Mouse (Mus musculus): ENCODE results near the gene Ak5. TPM values are rescaled to one million over a fixed set of nuclear protein-coding genes. Genes with fewer than 3 reads are reported as not detected.
A peak's percentile ranks its signal among the peaks of the same experiment; 100 is the strongest.

Gene Ak5
- total RNA-seq, 2 experiments from 2014 or later: not detected

DNA sequence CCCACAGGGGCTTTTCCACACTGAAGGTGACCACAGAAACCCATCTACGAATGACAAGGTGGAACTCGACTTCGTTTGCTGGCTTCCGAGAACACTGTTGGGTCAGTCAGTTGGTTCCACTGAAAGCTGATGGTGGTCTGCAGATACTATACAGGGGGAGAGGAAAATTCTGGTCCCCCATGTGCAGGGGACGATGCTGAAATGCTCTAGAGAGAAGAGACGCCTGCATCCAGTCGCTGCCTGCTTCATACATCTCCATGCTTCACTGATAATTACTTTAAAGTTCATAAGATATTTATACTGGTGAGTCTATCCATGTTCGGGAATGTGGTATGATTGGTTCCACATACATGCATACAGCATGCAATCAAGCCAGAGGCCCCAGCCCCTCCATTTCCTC is 186.0 kb downstream of the Ak5 start:
- intact Hi-C loops (cut with DNase I): no loop called here
- DNase-seq (ENCODE audit: low spot score): no peak

DNA sequence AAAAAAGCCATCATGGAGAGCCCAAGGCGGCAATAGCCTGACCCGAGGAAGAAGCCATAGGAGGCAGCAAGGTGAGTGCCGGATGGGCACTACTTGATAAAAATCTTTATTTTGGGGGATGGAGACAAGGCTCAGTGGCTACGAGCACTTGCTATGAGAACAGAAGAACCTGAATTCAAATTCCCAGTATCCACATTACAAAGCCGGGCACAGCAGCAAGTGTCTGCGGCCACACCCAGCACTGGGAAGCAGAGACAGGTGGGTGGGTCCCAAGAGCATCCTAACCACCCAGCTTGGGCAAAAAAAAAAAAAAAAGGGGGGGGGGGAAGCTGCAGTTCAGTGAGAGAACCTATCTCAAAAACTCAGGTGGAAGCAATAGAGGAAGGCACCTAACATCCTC is 187.8 kb downstream of the Ak5 start:
- intact Hi-C loops (cut with DNase I): no loop called here
- DNase-seq (ENCODE audit: low spot score): no peak

GRCm38 (mm10) chr3:152478599-152479435 is 189.3 kb downstream of the Ak5 start:
- no peak for DNase-seq (ENCODE audit: low spot score)
- intact Hi-C loops (cut with DNase I): no loop called here

DNA sequence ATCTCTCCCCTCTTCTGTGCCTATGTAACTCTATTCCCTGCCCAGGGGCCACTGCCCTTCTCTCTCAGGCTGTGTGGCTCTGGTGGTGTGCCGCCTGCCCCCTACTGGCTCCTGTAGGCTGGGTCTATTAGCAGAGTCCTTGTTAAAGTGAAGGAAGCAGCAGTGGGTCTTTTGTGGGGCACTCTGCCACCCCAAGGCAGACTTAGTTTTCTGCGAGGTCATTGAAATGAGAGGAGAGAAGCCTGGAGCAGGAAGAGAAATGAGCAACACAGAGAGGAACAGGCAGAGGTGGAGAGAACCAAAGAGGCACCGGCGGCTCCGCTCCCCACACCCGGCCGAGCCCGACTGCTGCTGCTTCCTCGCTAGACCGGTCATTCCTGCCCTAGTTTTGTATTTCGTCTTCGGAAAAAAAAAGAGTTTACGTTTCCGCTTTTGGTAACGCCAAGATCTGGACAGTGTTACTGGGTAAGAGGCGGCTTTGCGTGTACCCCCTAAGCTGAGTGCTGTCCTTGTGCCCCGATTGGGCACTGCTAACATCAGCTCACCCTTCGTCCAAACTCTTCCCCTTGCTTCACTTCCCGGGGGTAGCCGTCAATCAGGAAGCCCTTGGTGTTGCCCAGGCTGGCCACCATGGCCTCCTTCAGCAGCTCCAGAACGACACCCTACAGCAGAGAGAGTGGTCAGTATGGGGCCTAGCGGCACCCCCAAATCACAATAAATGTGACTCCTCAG is 190.2 kb downstream of the Ak5 start:
- DNase-seq (ENCODE audit: low spot score): peak; percentile 42
- intact Hi-C loops (cut with DNase I): loop anchor here (2.0 kb wide), 2 partner anchors 83 to 271 kb away; partner anchors contain the start of gene Zzz3

- intact Hi-C loops (cut with DNase I): loop anchor here (2.0 kb wide), 2 partner anchors 81 to 273 kb away; partner anchors contain the start of gene Zzz3
- no peak for DNase-seq (ENCODE audit: low spot score)
These were observed 192.3 kb downstream of the Ak5 start for GRCm38 (mm10) chr3:152475894-152476293.

DNA sequence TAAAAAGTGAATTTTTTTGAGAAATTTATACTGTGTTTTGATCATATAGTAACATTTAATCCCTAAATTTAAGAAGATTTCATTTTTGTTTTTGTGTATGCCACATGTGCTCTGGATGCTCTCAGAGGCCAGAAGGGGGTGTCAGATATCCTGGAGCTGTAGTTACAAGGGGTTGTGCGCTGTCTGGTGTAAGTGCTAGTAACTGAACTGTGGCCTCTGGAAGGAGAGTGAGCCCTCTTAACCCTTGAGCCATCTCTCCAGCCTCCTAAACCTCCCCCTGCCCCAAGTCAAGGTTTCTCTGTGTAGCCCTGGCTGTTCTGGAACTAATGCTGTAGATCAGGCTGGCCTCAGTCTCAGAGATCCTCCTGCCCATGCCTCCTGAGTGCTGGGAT is 192.9 kb downstream of the Ak5 start:
- no peak for DNase-seq (ENCODE audit: low spot score)
- intact Hi-C loops (cut with DNase I): no loop called here

DNA sequence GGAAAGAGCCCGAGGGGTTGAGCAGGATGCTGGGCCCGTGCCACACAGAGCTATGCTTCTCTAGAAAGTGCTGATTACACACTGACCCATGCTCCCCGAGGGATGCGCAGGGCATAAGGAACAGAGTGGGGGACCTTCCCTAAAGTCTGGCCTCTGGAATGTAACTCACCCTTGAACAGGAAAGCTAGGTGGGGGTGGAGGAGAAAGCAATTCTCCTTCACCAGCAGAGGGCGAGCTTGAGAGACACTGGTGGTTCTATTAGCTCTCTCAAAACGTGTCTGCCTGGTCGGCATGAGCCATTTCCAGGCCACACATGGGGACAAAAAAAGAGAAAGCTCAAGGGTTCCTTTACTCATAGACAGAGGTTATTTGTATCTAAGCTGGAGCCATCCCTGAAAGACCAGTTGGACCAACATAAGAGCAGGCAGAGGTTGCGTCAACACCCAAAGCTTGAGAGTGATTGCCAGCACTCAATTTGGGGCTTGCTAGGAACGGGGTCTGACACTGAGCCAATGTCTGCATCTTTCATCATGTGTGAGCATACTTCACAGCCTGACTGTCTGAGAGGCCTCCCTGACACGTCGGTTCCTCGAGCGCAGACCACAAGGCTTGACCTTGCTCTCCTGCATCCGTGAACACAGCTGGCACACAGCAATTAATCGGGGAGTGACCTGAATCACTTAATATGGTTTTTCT is 193.4 kb downstream of the Ak5 start:
- intact Hi-C loops (cut with DNase I): no loop called here
- DNase-seq (ENCODE audit: low spot score): no peak

DNA sequence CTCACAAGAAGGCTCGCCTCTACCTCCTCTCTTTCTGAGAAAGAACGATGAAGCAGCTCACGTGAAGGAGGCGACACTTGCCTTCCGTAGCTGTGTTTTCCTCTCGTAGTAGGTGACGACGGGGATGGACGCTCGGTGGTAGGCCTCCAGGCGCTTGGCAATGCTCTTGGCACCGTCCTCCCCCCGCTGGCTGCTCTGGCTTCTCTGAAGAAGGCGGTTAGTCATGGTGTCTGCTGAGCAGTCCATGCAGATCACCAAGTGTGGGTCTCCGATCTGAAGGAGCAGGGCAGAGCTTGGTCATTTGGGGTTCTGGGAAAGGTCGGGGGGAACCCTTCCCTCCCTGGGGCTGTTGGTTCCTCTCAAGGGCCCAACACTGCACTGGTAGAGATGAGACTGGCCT is 195.5 kb downstream of the Ak5 start:
- intact Hi-C loops (cut with DNase I): no loop called here
- DNase-seq (ENCODE audit: low spot score): no peak

DNA sequence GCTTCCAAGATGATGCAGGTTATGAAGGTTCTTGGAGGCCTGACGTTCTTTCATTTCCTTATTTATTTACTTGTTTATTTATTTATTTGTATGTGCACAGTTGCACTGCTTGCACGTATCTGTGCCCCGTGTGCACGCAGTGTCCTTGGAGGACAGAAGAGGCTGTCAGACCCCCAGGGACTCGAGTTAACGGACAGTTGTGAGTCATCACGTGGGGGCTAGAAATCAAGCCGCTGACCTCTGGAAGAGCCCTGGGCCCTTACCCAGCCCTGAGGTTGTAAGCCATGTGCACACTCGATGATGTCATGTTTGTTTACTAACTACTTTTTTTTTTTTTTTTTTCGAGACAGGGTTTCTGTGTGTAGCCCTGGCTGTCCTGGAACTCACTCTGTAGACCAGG is 197.8 kb downstream of the Ak5 start:
- intact Hi-C loops (cut with DNase I): no loop called here
- DNase-seq (ENCODE audit: low spot score): no peak

GRCm38 (mm10) chr3:152469423-152470200 is 198.5 kb downstream of the Ak5 start:
- intact Hi-C loops (cut with DNase I): no loop called here

GRCm38 (mm10) chr3:152468569-152469041 is 199.6 kb downstream of the Ak5 start:
- intact Hi-C loops (cut with DNase I): no loop called here

More at GRCm38 (mm10) chr3:152469423-152470200, 198.5 kb downstream of the Ak5 start:
- no peak for DNase-seq (ENCODE audit: low spot score)

DNA sequence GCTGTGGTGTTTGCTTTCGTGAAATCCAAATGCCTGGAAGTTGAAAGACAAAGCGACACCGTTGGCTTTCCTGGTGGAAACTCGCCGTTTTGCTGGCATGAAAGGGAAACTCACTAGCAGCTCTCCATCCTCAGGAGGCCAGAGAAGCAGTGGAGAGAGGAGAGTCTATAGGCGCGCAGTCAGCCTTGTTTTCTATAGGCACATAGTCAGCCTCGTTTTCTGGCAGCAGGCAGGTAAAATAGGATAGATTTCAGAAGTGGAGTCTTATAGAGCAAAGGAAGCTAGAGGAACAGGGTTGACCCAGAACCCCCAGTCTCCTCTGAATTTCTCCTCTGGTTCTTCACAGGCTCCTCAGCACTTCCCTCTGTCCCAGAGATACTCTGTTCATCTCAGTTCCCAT is 200.1 kb downstream of the Ak5 start:
- intact Hi-C loops (cut with DNase I): no loop called here
- no peak for DNase-seq (ENCODE audit: low spot score)

More at GRCm38 (mm10) chr3:152468569-152469041, 199.6 kb downstream of the Ak5 start:
- DNase-seq (ENCODE audit: low spot score): no peak

GRCm38 (mm10) chr3:152467312-152467711 is 200.8 kb downstream of the Ak5 start:
- intact Hi-C loops (cut with DNase I): no loop called here
- DNase-seq (ENCODE audit: low spot score): no peak

- no peak for DNase-seq (ENCODE audit: low spot score)
- intact Hi-C loops (cut with DNase I): no loop called here
These were observed 201.3 kb downstream of the Ak5 start for GRCm38 (mm10) chr3:152466849-152467248.

DNA sequence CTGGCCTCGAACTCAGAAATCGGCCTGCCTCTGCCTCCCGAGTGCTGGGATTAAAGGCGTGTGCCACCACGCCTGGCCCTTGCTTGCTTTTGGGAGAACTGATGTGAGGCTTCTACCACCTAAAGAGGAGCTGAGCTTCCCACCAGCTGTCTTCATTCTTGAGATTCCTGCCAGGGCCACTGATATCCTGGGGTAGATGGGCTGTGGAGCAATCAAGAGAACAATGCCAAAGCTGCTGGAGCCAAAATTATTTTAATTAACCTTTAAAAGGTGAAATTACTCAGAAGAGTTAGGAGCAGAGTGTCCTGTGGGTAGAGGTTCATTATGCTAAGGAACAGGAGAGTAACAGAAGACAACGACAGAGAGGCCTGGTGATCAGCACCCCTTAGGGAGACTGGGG is 202.8 kb downstream of the Ak5 start:
- no peak for DNase-seq (ENCODE audit: low spot score)
- intact Hi-C loops (cut with DNase I): no loop called here

- intact Hi-C loops (cut with DNase I): no loop called here
- DNase-seq (ENCODE audit: low spot score): no peak
These were observed 203.7 kb downstream of the Ak5 start for GRCm38 (mm10) chr3:152464462-152464861.

DNA sequence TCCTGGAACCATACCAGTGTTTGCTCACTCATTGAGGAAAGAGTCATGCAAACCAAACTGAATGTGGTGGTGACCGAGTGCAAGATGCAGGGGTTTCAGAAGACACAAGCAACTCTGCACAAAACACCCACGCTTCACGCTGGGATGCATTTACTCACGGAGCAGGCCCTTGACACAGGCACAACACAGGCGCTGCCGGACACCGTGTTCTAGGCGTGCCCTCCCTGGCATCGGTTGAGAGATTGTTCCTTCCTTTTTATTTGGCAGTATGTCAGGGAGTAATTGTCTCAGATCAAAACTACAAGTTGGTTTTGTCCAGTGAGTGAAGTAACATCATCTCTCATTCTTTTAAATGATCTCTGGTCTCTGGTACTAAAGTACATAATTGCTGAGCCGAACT is 205.3 kb downstream of the Ak5 start:
- no peak for DNase-seq (ENCODE audit: low spot score)
- intact Hi-C loops (cut with DNase I): no loop called here

DNA sequence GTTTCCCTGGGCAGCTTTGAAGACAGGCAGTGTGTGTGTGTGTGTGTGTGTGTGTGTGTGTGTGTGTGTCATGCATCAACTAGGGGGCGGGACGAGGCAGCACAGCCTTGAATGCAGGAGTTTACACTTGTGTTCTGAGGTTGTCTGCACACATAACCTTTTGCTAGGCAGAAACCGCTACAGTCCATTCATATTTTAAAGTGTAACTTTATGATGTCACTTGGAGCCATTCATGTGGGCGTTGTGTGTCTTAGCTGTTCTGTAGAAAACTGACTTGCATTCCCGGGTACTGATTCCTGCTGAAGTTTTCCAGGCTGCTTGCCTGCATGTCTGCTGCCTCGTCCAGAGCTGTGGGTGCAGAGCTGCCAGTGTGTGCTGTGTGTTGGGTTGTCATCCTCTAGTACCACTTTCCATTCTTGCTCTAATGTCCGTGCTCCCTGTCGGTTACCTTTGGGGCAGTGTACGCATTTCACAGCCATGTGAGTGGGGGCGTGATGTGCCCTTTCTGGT is 206.1 kb downstream of the Ak5 start:
- intact Hi-C loops (cut with DNase I): no loop called here
- DNase-seq (ENCODE audit: low spot score): no peak

GRCm38 (mm10) chr3:152460802-152461201 is 207.4 kb downstream of the Ak5 start:
- intact Hi-C loops (cut with DNase I): no loop called here
- DNase-seq (ENCODE audit: low spot score): no peak

Data from heart, postnatal 25 days (tissue).